Mouse (Mus musculus): Measurements from ENCODE around the gene Ipo8. TPM values are rescaled to one million over a fixed set of nuclear protein-coding genes. Genes with fewer than 3 reads are reported as not detected.

Ipo8 gene
- polyA plus RNA-seq, 1 experiment, result 28.8 TPM

DNA sequence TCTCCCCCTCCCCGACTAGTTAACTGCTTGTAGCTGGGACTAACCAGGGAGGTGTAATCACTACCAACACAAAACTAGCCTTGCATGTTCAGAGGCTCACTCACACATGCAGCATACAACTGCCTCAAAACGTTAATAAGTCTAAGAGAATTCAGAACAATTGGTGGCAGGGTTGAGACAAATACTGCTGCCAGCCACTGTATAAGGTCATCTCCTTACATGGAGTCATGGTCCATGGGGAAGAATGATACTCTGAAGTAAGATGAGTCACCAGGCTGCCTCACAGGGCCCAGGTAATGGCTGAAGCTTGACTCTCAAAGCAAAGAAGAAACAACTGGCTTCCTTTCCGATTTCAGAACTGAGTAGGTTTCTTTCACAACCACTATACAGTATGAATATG is 81.1 kb downstream of the Ipo8 start:
- DNase-seq, result no peak
- Histone ChIP-seq H3K4me1 (ENCODE audit: control insufficient read depth, insufficient read depth, low read length) (no peaks in the 10 kb centered on the region), H3K27ac (ENCODE audit: insufficient read depth, low read length) (no peak overlapping the region), H3K4me3 (replicated peaks; ENCODE audit: insufficient read depth, low read depth, low read length) (no peak overlapping the region), H3K27me3 (ENCODE audit: control insufficient read depth, insufficient read depth, low read length) (no peaks in the 10 kb centered on the region)
- 88% methylated on average over 3 of the region's 3 CpGs for WGBS
- TF ChIP-seq POLR2A (IDR thresholded peaks at IDR 0.05; ENCODE audit: borderline replicate concordance, insufficient read depth, low read length), result no peak

DNA sequence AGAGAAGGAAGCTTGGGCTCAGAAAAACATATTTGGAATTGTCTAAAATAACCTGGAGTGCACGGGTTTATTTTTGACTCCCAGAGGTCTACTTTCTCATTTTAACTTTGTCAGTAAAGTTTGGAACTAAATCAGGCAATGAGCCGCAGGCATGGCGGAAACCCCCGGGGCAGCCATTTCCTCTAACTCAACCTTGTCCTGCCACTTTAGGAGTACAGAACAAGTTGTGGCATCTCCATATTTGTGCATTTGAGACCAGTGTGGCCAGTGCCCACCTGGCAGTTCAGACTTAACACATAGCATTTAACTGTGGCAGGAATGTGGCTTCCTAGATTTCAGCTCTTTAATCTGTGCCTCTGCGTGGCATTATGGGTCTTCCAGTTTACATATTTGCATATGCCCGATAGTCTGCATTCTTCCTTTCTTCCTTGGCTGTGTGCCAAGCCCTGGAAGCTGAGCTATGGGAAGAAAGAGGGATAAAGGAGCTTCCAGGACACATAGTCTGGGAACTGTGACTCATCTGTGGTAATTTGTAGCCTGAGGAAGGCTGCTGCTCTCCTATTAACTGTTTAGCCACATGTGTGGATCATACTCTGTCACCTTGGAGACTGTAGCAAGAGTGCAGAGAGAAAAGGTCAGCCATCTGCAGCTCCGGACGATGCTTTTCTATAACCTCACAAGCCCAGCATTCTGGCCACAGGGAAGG is 90.6 kb downstream of the Ipo8 start:
- Histone ChIP-seq H3K27me3 (ENCODE audit: control insufficient read depth, insufficient read depth, low read length) (no peaks in the 10 kb centered on the region), H3K4me1 (ENCODE audit: control insufficient read depth, insufficient read depth, low read length) (no peaks in the 10 kb centered on the region), H3K27ac (ENCODE audit: insufficient read depth, low read length) (no peak overlapping the region), H3K4me3 (replicated peaks; ENCODE audit: insufficient read depth, low read depth, low read length) (no peak overlapping the region)
- WGBS, result 52% methylated on average over 8 of the region's 8 CpGs
- no peak for DNase-seq
- TF ChIP-seq POLR2A (IDR thresholded peaks at IDR 0.05; ENCODE audit: borderline replicate concordance, insufficient read depth, low read length) (no peak), CTCF (IDR thresholded peaks at IDR 0.05; ENCODE audit: borderline replicate concordance, insufficient read depth, low read depth, low read length) (no peak)

DNA sequence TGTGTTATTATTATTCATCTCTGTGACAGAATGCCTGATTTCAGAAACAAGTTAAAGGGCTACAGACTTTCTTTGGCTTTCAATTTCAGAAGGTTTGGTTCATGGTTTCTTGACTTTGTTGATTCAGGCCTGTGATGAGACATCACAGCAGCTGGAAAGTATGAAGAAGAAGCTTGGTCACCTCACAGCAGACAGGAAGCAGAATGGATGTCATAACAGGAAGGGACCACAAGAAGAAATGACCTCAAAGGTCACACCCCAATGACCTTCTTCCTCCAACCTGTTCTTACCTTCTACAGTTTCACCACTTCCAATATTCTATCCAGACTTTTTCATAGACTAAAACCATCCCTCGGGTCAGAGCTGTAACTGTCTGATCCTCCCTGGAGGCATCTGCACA is 94.9 kb downstream of the Ipo8 start:
- 82% methylated on average over 1 of the region's 1 CpGs for WGBS
- no peak for DNase-seq
- Histone ChIP-seq H3K27me3 (ENCODE audit: control insufficient read depth, insufficient read depth, low read length) (no peaks in the 10 kb centered on the region), H3K27ac (ENCODE audit: insufficient read depth, low read length) (no peak overlapping the region), H3K4me3 (replicated peaks; ENCODE audit: insufficient read depth, low read depth, low read length) (no peak overlapping the region), H3K4me1 (ENCODE audit: control insufficient read depth, insufficient read depth, low read length) (no peaks in the 10 kb centered on the region)
- TF ChIP-seq POLR2A (IDR thresholded peaks at IDR 0.05; ENCODE audit: borderline replicate concordance, insufficient read depth, low read length) (no peak), CTCF (IDR thresholded peaks at IDR 0.05; ENCODE audit: borderline replicate concordance, insufficient read depth, low read depth, low read length) (no peak)

DNA sequence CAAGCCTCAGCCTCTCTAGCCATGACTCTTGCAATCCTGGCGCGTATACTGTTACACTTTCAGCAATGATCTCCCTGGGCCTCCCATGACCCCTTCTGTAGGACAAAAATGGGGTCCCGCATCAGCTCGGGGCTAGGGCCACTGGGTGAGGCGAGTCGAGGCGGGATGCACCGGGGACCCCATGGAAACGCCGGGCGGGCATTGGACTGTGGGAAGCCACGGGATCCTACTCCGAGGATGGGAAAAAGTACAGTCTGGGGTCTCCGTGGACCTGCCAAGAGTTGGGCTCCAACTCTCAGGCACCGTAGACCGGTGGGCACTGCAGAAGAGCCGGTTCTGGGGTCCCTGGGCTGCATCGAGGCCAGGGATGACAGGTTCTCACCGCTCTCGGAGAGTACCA is 97.3 kb downstream of the Ipo8 start:
- 93% methylated on average over 20 of the region's 20 CpGs for WGBS
- H3K27ac ChIP-seq (ENCODE audit: insufficient read depth, low read length), result no peak overlapping the region
- TF ChIP-seq POLR2A (IDR thresholded peaks at IDR 0.05; ENCODE audit: borderline replicate concordance, insufficient read depth, low read length) (no peak), CTCF (IDR thresholded peaks at IDR 0.05; ENCODE audit: borderline replicate concordance, insufficient read depth, low read depth, low read length) (no peak)

DNA sequence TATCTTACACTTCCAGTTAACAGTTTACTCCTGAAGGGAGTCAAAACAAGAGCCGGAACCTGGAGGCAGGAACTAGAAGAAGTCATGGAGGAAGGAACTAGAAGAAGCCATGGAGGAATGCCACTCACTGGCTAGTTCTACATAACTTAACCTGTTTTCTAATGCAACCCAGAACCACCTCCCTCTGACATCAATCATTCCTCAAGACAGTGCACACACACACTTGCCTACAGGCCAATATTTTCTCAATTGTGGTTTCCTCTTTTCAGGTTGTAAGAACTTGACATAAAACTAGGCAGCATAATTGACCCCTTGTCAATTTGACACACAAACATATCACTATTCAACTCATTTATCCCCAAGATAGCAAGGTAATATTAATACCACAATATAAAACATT is 98.3 kb downstream of the Ipo8 start:
- DNase-seq, result no peak
- no peak for TF ChIP-seq POLR2A (IDR thresholded peaks at IDR 0.05; ENCODE audit: borderline replicate concordance, insufficient read depth, low read length)
- no peak for TF ChIP-seq CTCF (IDR thresholded peaks at IDR 0.05; ENCODE audit: borderline replicate concordance, insufficient read depth, low read depth, low read length)
- no peak overlapping the region for H3K4me3 ChIP-seq (replicated peaks; ENCODE audit: insufficient read depth, low read depth, low read length)
- H3K27me3 ChIP-seq (ENCODE audit: control insufficient read depth, insufficient read depth, low read length), result no peaks in the 10 kb centered on the region
- H3K4me1 ChIP-seq (ENCODE audit: control insufficient read depth, insufficient read depth, low read length), result no peaks in the 10 kb centered on the region
- H3K27ac ChIP-seq (ENCODE audit: insufficient read depth, low read length), result no peak overlapping the region
- 88% methylated on average over 1 of the region's 1 CpGs for WGBS

More for the DNA sequence above, 97.3 kb downstream of the Ipo8 start:
- Histone ChIP-seq H3K27me3 (ENCODE audit: control insufficient read depth, insufficient read depth, low read length) (no peaks in the 10 kb centered on the region), H3K4me3 (replicated peaks; ENCODE audit: insufficient read depth, low read depth, low read length) (no peak overlapping the region), H3K4me1 (ENCODE audit: control insufficient read depth, insufficient read depth, low read length) (no peaks in the 10 kb centered on the region)
- DNase-seq, result no peak

DNA sequence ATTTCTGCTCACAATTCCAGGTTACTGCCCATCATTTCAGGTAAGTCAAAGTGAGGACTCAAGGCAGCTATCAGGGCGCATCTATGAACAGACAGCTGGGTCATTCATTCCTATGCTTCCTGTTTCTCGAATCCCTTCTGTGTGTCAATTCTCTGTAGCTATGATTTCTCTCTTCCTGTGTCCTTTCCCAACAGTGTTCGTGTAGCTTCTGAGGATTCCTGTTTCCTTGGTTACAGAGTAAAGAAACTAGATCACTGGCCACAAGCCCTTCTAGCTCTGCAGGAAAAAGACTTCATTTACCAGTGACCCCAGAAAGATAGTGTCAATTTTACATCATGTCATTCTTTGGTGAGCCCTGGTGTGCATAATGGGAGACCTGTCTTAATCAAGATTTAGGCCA is 102.7 kb downstream of the Ipo8 start:
- no peak for DNase-seq
- Histone ChIP-seq H3K4me1 (ENCODE audit: control insufficient read depth, insufficient read depth, low read length) (no peaks in the 10 kb centered on the region), H3K27ac (ENCODE audit: insufficient read depth, low read length) (no peak overlapping the region), H3K4me3 (replicated peaks; ENCODE audit: insufficient read depth, low read depth, low read length) (no peak overlapping the region), H3K27me3 (ENCODE audit: control insufficient read depth, insufficient read depth, low read length) (no peaks in the 10 kb centered on the region)
- no peak for TF ChIP-seq POLR2A (IDR thresholded peaks at IDR 0.05; ENCODE audit: borderline replicate concordance, insufficient read depth, low read length)
- no peak for TF ChIP-seq CTCF (IDR thresholded peaks at IDR 0.05; ENCODE audit: borderline replicate concordance, insufficient read depth, low read depth, low read length)
- WGBS, result 50% methylated on average over 3 of the region's 3 CpGs

DNA sequence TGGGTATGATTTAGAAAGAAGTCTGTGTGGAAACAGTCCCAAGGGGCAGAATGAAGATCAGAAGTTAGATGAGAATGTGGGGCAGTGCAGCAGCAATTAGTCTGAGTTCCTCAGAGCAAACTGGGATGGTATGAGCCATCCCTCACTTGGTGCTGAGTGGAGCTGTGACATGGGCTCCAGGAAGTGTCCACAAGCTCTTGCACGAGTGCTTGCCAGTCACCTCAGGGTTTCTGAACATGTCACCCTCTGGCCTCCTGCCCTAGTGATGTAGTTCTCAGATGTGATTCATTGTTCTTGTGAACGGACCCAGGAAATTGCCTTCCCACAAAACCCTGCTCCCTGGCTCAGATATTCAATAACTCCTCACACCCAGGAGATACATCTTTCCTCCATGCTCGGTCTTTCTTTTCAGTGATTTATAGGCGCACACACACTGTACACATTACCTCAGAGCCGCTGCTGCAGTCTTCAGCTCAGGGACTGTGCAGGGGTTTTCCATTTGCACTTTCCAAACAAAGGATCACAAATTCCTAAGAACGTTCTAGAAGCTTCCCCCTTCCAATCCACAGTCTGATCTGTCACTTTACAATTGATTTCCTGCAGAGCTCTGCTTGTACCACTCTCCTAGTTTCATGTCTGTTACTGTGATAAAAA is 103.3 kb downstream of the Ipo8 start:
- no peak overlapping the region for H3K4me3 ChIP-seq (replicated peaks; ENCODE audit: insufficient read depth, low read depth, low read length)
- no peaks in the 10 kb centered on the region for H3K27me3 ChIP-seq (ENCODE audit: control insufficient read depth, insufficient read depth, low read length)
- no peaks in the 10 kb centered on the region for H3K4me1 ChIP-seq (ENCODE audit: control insufficient read depth, insufficient read depth, low read length)
- H3K27ac ChIP-seq (ENCODE audit: insufficient read depth, low read length), result no peak overlapping the region
- DNase-seq, result no peak
- 30% methylated on average over 6 of the region's 6 CpGs for WGBS
- TF ChIP-seq CTCF (IDR thresholded peaks at IDR 0.05; ENCODE audit: borderline replicate concordance, insufficient read depth, low read depth, low read length), result no peak
- TF ChIP-seq POLR2A (IDR thresholded peaks at IDR 0.05; ENCODE audit: borderline replicate concordance, insufficient read depth, low read length), result no peak

DNA sequence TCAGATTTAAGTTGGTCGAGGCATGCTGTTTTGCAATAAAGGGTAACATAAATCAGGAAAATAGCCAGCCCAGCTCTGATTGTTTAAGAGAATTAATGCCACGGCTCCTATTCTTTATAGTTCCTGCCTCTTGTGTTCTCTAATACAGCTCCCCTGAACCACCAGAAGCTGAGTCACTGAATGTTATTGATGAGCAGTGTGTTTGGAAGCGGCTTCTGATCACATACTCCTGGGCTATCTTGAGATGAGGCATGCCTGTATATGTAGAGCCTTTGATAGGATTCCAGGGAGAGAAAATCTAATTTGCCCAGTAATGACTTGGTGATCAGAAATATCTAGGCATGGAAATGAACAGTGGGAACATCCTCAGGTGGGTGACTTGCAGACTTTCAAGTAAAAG is 106.8 kb downstream of the Ipo8 start:
- no peak for TF ChIP-seq CTCF (IDR thresholded peaks at IDR 0.05; ENCODE audit: borderline replicate concordance, insufficient read depth, low read depth, low read length)
- TF ChIP-seq POLR2A (IDR thresholded peaks at IDR 0.05; ENCODE audit: borderline replicate concordance, insufficient read depth, low read length), result no peak
- DNase-seq, result no peak
- 65% methylated on average over 3 of the region's 3 CpGs for WGBS
- Histone ChIP-seq H3K27me3 (ENCODE audit: control insufficient read depth, insufficient read depth, low read length) (no peaks in the 10 kb centered on the region), H3K27ac (ENCODE audit: insufficient read depth, low read length) (no peak overlapping the region), H3K4me3 (replicated peaks; ENCODE audit: insufficient read depth, low read depth, low read length) (no peak overlapping the region), H3K4me1 (ENCODE audit: control insufficient read depth, insufficient read depth, low read length) (no peaks in the 10 kb centered on the region)

Other genes with a start within 250 kb of the Ipo8 start
- gene Caprin2, start 64.8 kb upstream of the Ipo8 start, polyA plus RNA-seq (2012; rRNA removed), result 22.3 and 25.1 TPM in 2 replicates
- gene Sinhcaf, start 115.0 kb upstream of the Ipo8 start, polyA plus RNA-seq (2012; rRNA removed), result 1.6 and 1.8 TPM in 2 replicates